Mouse (Mus musculus) urinary bladder, postnatal 14 days (tissue): ENCODE data around the gene Slc35g3.

Experiments
- DNase-seq: peaks from one replicate; pipeline ENCODE4 v3.0.0; 2021; ENCODE audit warnings: low spot score

Gene Slc35g3

GRCm38 (mm10) chr11:69784793-69785272, 23.1 kb upstream of the Slc35g3 start:
- DNase-seq: no peak

GRCm38 (mm10) chr11:69781828-69782227, 20.1 kb upstream of the Slc35g3 start:
- DNase-seq: no peak

GRCm38 (mm10) chr11:69778985-69779384, 17.2 kb upstream of the Slc35g3 start:
- no peak for DNase-seq

GRCm38 (mm10) chr11:69778258-69778982, 16.7 kb upstream of the Slc35g3 start:
- DNase-seq: no peak

- DNase-seq: no peak
Measured at GRCm38 (mm10) chr11:69777504-69778257, 15.9 kb upstream of the Slc35g3 start.

GRCm38 (mm10) chr11:69776488-69776887, 14.7 kb upstream of the Slc35g3 start:
- no peak for DNase-seq

- no peak for DNase-seq
Measured at GRCm38 (mm10) chr11:69775716-69776115, 13.9 kb upstream of the Slc35g3 start.

GRCm38 (mm10) chr11:69774961-69775360, 13.2 kb upstream of the Slc35g3 start:
- no peak for DNase-seq

- peak; percentile 25 for DNase-seq
Measured at GRCm38 (mm10) chr11:69767625-69767909, 5.8 kb upstream of the Slc35g3 start.

- DNase-seq: peak; percentile 11
Measured at GRCm38 (mm10) chr11:69766872-69767624, 5.3 kb upstream of the Slc35g3 start.

- DNase-seq: peak; percentile 81
Measured at GRCm38 (mm10) chr11:69766126-69766609, 4.4 kb upstream of the Slc35g3 start.

GRCm38 (mm10) chr11:69765221-69766125, 3.7 kb upstream of the Slc35g3 start, which contains the start of gene Zbtb4:
Gene Zbtb4, plus strand, starts transcription at chr11:69765912.
- peak; percentile 31 for DNase-seq

GRCm38 (mm10) chr11:69763551-69763950, 1.8 kb upstream of the Slc35g3 start:
- no peak for DNase-seq

GRCm38 (mm10) chr11:69760901-69761200, 917 bp downstream of the Slc35g3 start:
- DNase-seq: no peak

- no peak for DNase-seq
Measured at GRCm38 (mm10) chr11:69760160-69760900, 1.4 kb downstream of the Slc35g3 start.

- peak; percentile 88 for DNase-seq
Measured at GRCm38 (mm10) chr11:69758971-69759721, 2.6 kb downstream of the Slc35g3 start.

GRCm38 (mm10) chr11:69758478-69758970, 3.2 kb downstream of the Slc35g3 start, which contains the start of gene Polr2a:
Gene Polr2a, minus strand, starts transcription at chr11:69758637.
- DNase-seq: peak; percentile 96

- DNase-seq: peak; percentile 96
Measured at GRCm38 (mm10) chr11:69758090-69758456, 3.7 kb downstream of the Slc35g3 start.

GRCm38 (mm10) chr11:69757303-69758089, 4.3 kb downstream of the Slc35g3 start:
- no peak for DNase-seq
